Mouse (Mus musculus) heart, postnatal 0 days (tissue): ENCODE results near the gene Spock1. TPM values are rescaled to one million over a fixed set of nuclear protein-coding genes. Genes with fewer than 3 reads are reported as not detected.

ENCODE experiments used
- ATAC-seq: fragments of 200-750 bp; cut with Nextera tagmentation; 2 replicates; pipeline ENCODE4 v1.8.0; 2017; ENCODE audit warnings: low read depth, moderate number of reproducible peaks, moderate library complexity; ENCODE audit not compliant: insufficient read depth
- DNase-seq: peaks from one replicate; pipeline ENCODE4 v3.0.0-alpha.2; 2016; ENCODE audit warnings: low spot score
- H3K27ac ChIP-seq: fragments of 300-500 bp; sonication (generic); 2 replicates; pipeline ENCODE4 v1.5.1; 2014; ENCODE audit warnings: low read depth, mild to moderate bottlenecking
- H3K27me3 ChIP-seq: fragments of 300-500 bp; sonication (generic); 2 replicates; pipeline ENCODE4 v1.6.1; 2014; ENCODE audit warnings: low read length, mixed read lengths; ENCODE audit not compliant: control insufficient read depth, insufficient read depth
- H3K36me3 ChIP-seq: fragments of 300-500 bp; sonication (generic); replicated peaks from 2 replicates; pipeline ENCODE4 v1.6.1; 2014; ENCODE audit warnings: low read length, mixed read lengths; ENCODE audit not compliant: control insufficient read depth, insufficient read depth
- H3K4me1 ChIP-seq: fragments of 300-500 bp; sonication (generic); 2 replicates; pipeline ENCODE4 v1.6.1; 2014; ENCODE audit warnings: antibody characterized with exemption; ENCODE audit not compliant: control insufficient read depth, insufficient read depth
- H3K4me2 ChIP-seq: fragments of 300-500 bp; sonication (generic); 2 replicates; pipeline ENCODE4 v1.6.1; 2014; ENCODE audit warnings: low read depth, mild to moderate bottlenecking, low read length, moderate library complexity
- H3K4me3 ChIP-seq: fragments of 300-500 bp; sonication (generic); 2 replicates; pipeline ENCODE4 v1.5.1; 2014; ENCODE audit warnings: low read depth, low read length
- H3K9ac ChIP-seq: fragments of 300-500 bp; sonication (generic); replicated peaks from 2 replicates; pipeline ENCODE4 v1.6.1; 2014; ENCODE audit warnings: low read depth, low read length, mixed read lengths
- H3K9me3 ChIP-seq: fragments of 300-500 bp; sonication (generic); replicated peaks from 2 replicates; pipeline ENCODE4 v1.6.1; 2016; ENCODE audit warnings: low read length; ENCODE audit not compliant: control insufficient read depth
- CTCF ChIP-seq: IDR thresholded peaks from 2 replicates; pipeline ENCODE4 v1.5.1; 2016; ENCODE audit warnings: antibody characterized with exemption, control low read depth, low read depth
- EP300 ChIP-seq: IDR thresholded peaks from 2 replicates; pipeline ENCODE4 v1.6.1; 2016; ENCODE audit warnings: antibody characterized with exemption, low read depth
- WGBS: fragments of 180-500 bp; shearing (Covaris S2); extraction: QIAGEN DNeasy Blood & Tissue Kit; methylation state at CpG from one replicate; pipeline ENCODE4 v1.1.7; 2014; 5-methylcytosine and 5-hydroxymethylcytosine counted together
- polyA plus RNA-seq: library from polyadenylated mRNA; unstranded; fragments of >200 nt; fragmentation: Nextera tagmentation; extraction: Ambion mirVana; gene quantifications from 2 replicates; pipeline ENCODE4 v1.2.1, GENCODE M21; 2015
- total RNA-seq: library from RNA; depleted of rRNA; stranded (reverse); fragments of >200 nt; gene quantifications from 2 replicates; pipeline ENCODE4 v1.2.3, GENCODE M21; 2014; ENCODE audit warnings: low replicate concordance

Gene Spock1
- total and polyA plus RNA-seq, 2 experiments from 2014 or later, result 0.20 to 0.23 TPM

GRCm38 (mm10) chr13:57806301-57806700 is 101.8 kb downstream of the Spock1 start:
- Histone ChIP-seq H3K9me3 (no peaks in the 10 kb centered on the region), H3K4me3 (no peak overlapping the region), H3K4me2 (no peak overlapping the region), H3K27me3 (no peaks in the 10 kb centered on the region), H3K9ac (no peak overlapping the region), H3K27ac (no peak overlapping the region), H3K36me3 (no peaks in the 10 kb centered on the region), H3K4me1 (no peaks in the 10 kb centered on the region)
- no peak for DNase-seq
- 70% methylated on average over 6 of the region's 6 CpGs for WGBS
- no peak for ATAC-seq
- TF ChIP-seq EP300 (no peak), CTCF (no peak)

DNA sequence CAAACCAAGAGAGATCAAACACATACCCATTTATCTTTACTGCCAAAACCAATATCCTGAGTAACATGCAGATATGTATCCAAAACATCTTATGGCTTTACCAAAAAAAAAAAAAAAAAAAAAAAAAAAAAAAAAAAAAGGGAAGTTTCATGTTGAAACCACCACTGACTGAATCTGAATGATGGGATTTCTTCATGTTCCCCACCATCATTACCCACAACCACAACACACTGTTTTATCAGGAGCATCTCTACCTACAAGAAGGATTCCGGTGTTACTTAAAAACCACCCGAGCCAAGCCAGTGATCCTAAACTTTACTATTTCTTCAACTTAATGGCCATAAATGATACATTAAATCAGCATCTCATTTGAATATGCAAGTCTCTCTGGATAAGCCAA is 109.5 kb downstream of the Spock1 start:
- H3K4me2 ChIP-seq, result no peak overlapping the region

DNA sequence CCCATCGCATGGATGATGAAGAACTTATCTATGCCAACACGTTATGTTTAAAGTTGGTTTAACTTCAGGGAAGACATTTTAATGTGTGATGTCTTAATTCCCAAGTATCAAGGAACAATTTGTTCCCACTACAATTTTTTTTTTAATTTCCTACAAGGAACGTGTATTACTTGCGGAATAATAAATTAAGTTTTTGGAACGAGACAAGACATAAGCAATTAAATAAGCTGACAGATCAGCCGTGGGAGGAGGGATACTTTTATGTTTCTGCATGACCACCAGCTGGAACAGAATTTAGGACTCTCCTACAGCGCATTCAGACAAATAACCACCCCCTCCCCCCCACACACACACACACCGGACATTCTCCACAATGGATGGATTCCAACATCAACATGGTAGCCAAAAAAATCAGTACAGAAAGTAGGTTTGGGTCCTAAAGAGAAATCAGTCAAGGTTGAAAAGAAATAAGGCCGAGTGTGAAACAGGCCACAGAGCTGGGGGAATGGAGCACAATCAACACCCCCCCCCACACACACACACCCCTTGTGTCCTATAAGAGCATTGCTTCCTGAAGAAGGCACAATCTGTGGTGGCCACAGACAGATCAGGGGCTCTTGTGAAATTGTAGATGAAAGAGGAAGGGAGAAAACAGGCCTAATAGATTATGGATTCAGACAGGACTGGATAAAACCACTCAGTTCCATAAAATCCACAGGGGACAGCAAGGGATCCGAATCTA is 111.0 kb downstream of the Spock1 start:
- TF ChIP-seq CTCF (no peak), EP300 (no peak)
- H3K27ac ChIP-seq, result no peak overlapping the region
- H3K4me2 ChIP-seq, result no peak overlapping the region
- WGBS, result 73% methylated on average over 10 of the region's 10 CpGs
- no peak overlapping the region for H3K9ac ChIP-seq
- H3K4me3 ChIP-seq, result no peak overlapping the region
- DNase-seq (no peak), ATAC-seq (no peak)
- no peaks in the 10 kb centered on the region for H3K4me1 ChIP-seq
- no peaks in the 10 kb centered on the region for H3K9me3 ChIP-seq
- no peaks in the 10 kb centered on the region for H3K27me3 ChIP-seq
- H3K36me3 ChIP-seq, result no peaks in the 10 kb centered on the region

More for the DNA sequence above, 109.5 kb downstream of the Spock1 start:
- ATAC-seq, result no peak
- H3K27me3 ChIP-seq, result no peaks in the 10 kb centered on the region
- 84% methylated on average over 2 of the region's 2 CpGs for whole genome bisulfite sequencing
- H3K36me3 ChIP-seq, result no peaks in the 10 kb centered on the region
- no peak for DNase-seq
- no peaks in the 10 kb centered on the region for H3K4me1 ChIP-seq
- H3K9ac ChIP-seq, result no peak overlapping the region
- H3K4me3 ChIP-seq, result no peak overlapping the region
- TF ChIP-seq EP300 (no peak), CTCF (no peak)
- H3K27ac ChIP-seq, result no peak overlapping the region
- H3K9me3 ChIP-seq, result no peaks in the 10 kb centered on the region

- TF ChIP-seq EP300 (no peak), CTCF (no peak)
- ATAC-seq (no peak), DNase-seq (no peak)
- no peak overlapping the region for H3K4me2 ChIP-seq
- WGBS, result 56% methylated on average over 12 of the region's 12 CpGs
- no peak overlapping the region for H3K4me3 ChIP-seq
- no peaks in the 10 kb centered on the region for H3K36me3 ChIP-seq
- H3K4me1 ChIP-seq, result no peaks in the 10 kb centered on the region
- H3K27ac ChIP-seq, result no peak overlapping the region
- no peaks in the 10 kb centered on the region for H3K27me3 ChIP-seq
- no peaks in the 10 kb centered on the region for H3K9me3 ChIP-seq
- H3K9ac ChIP-seq, result no peak overlapping the region
Measured at GRCm38 (mm10) chr13:57793643-57794240, 114.4 kb downstream of the Spock1 start.

DNA sequence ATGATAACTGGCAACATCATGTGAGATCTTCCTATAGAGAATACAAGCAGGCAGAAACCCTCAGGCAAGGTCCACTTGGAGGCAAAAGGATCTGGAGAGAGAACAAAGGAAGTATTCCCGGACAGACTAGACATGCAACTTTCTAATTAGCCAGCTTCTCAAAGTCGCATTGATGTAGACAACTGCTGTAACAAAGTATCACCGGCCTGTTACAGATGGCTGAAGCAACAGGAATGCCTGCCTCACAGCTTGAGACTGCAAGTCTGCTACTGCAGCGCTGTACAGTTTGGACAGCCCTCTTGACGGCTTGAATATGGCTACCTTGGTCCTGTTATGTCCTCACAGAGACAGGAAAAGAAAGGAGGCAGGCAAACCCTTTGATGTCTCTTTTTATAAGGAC is 118.3 kb downstream of the Spock1 start:
- ATAC-seq (no peak), DNase-seq (no peak)
- no peak overlapping the region for H3K9ac ChIP-seq
- no peak overlapping the region for H3K4me2 ChIP-seq
- no peaks in the 10 kb centered on the region for H3K27me3 ChIP-seq
- H3K36me3 ChIP-seq, result no peaks in the 10 kb centered on the region
- TF ChIP-seq CTCF (no peak), EP300 (no peak)
- no peaks in the 10 kb centered on the region for H3K9me3 ChIP-seq
- no peak overlapping the region for H3K27ac ChIP-seq
- H3K4me1 ChIP-seq, result no peaks in the 10 kb centered on the region
- no peak overlapping the region for H3K4me3 ChIP-seq
- 59% methylated on average over 5 of the region's 5 CpGs for WGBS
